Mouse (Mus musculus): ENCODE data around the gene Ttc37.

The Ttc37 gene

DNA sequence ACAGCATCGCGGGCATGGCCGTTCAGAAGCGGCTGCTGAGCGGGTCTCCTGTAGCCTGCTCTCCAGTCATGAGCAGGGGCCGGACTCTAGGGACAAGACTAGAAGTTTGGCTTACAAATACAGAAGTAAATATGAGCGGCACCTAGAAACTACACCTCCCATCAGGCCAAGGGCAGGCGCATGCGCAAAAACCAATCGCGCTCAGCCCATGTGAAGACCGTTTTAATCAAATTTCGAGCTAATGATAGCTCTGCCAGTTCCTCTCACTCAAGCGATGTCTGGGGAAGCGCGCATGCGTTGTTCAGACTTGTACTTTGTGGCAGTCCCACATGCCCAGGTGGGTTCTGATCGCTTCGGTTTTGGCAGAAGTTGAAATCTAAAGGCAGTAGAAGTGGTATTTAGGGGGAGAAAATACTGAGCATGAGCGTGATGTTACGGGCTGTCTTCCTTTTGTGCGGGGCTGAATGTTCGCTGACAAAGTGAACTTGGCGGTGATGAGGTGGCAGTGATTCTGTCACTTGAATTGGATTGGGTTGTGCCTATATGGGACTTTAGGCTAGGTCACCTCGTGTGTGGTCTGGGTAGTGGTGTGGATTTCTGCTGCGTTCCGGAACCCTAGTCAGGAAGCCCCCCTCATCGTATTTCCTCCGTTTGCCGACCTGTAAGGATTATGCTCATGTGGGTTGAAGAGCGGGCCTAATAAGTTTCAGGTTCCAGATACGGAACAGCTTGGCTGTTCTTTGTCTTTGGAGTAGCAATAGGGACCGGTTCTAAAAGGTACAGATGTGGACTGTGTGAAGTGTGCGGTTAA lies at the start of gene Ttc37, which contains the start of gene Arsk:
TSS of gene Ttc37 (plus strand) at position 242 of the 811 bp plus-strand sequence.
TSS of gene Arsk (minus strand) at position 168 of the 811 bp plus-strand sequence.
- peak; percentile 96 for DNase-seq

DNA sequence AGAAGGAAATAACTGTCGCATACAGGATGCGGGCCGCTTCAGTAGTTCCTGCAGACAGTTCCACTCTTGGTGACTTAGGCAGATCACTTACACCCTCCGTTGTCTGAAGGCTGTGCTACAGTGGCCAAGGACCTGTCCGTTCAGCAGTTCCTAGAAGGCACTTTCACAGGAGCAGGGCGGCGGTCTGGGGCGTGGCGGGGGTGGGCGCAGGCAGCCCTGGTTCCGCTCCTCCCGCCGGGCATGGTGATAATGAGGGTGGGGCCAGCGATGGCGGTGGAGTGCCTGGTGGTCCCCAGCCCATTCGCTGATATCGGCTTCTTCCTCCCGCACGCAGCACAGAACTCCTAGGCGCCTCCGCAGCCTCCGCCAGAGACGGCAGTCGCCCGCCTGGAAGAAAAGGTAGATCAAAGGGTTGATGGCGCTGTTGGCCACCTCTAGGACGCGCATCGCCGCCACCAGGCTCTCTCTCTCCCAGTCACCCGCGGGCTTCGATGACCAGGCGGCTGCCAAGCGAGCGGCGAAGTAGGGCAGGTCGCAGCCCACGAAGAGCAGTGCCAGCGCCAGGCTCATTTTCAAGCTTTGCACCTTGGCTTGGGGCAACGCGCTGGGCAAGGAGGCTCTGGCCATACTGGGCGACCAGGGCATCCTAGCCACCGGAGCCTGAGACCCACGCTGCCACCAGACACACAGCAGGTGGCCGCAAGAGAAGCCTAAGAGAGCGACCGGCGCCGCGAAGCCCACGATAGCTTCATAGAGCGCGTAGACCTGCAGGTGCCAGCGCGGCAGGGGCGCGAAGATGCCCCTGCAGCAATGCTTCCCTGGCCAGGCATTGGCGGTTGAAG lies 42.9 kb upstream of the Ttc37 start:
- DNase-seq = peak; percentile 4

DNA sequence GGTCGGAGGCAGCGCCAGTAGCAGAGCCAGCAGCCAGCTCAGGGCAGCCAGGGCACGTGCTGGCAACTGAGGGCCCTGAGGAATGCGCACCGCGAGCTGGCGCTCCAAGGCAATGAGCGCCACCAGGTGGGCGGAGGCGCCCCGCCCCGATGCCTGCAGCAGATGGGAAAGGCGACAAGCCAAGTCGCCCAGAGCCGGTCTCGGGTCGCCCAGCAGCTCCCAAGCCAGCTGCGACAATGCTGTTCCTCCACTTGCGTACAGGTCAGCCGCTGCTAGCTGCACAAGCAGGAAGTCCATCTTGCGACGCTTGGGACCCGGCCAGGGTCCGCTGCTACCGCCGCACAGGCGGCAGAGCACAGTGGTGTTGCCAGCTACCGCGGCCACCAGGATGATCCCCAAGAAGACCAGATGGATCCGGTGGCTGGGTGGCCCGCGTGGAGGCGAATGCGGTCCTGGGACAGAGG lies 42.2 kb upstream of the Ttc37 start:
- DNase-seq = peak; percentile 46

DNA sequence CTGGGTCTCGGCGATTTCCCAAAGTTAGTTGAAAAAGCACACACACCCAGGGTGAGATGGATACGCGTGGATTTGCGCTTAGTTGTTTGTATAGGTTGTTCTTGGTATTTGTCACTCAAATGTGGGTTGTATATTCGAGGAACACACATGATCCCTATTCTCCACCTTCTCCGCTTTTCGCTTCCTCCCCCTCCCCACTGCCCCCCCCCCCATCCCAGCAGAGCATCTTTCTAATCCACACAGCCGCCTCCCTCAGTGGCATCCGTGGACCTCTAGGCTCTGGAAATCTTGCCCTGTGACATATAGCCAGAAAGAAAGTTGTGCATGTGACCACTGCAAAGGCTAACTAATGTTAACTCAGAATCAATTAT lies 41.7 kb upstream of the Ttc37 start, which contains the start of gene Gpr150:
TSS of gene Gpr150 (minus strand) at position 101 of the 371 bp plus-strand sequence.
- no peak for DNase-seq

DNA sequence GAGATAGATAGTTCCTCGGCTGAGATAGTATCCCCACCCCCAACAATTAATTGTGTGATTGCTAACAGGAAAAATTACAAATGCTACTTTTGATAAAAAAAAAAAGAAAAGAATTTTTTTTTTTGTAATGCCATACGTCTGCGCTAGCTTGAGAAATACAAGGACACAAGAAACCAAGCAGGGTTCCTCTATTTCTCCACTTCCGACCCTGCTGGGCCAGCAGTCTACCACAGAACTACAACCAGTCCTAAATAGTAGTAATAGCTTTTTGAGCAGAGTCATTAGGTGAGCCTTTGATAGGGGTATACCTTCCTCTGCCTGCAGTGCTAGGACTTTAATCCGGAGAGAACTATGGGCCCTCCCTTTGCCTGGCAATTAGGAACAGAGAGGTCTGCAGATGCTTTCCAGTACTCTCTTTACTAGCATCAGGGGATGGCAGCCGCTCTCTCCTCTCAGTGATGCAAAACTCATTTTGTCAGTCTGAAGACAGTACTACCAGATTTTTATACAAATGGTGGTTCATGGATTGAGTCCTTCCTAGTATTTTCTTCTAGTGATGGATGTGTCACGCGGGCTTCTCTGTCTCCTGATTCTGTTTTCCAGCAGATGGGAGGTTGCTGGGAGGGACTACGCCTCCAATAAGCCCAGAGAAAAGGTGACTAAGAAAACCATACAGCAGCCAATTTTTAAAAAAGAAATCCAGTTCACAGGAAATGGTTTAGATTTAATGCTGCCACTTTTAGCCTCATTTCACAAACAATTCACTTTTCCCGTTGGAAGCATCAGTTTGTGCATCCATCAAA lies 41.1 kb upstream of the Ttc37 start:
- DNase-seq = no peak

DNA sequence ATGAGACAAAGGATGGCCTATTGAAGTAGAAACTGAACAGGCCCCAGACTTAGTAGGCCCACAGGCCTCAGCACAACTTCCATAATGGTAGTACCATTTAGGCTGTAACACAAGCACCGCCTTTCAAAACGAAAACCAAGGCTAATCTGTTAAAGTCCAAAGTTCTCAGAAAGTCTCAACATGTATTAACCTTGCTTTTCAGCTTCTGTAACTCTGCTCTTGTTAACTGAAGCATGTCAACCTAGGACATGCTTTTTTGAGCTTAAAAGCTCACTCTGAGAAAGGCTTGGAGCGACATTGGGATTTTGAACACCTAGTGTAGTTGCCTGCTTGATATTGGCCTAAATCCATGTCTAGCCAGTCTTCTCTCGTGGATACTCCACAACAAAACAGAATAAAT lies 38.9 kb upstream of the Ttc37 start:
- DNase-seq = no peak

DNA sequence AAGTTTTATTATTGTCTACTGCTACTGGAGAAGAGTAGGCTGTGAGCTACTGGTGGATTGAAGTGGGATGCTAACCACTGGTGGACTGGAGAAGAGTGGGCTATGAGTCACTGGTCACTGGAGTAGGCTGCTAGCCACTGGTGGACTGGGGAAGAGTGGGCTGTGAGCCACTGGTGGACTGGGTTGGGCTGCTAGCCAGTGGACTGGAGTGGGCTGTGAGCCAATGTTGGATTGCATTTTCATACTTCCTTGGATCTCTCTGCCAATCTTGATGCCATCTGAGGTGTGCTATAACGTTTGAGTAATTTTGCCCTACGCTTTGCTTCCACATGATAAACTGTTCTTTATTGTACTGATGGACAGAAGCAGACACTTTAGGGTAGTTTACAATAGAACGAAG lies 36.4 kb upstream of the Ttc37 start:
- no peak for DNase-seq

DNA sequence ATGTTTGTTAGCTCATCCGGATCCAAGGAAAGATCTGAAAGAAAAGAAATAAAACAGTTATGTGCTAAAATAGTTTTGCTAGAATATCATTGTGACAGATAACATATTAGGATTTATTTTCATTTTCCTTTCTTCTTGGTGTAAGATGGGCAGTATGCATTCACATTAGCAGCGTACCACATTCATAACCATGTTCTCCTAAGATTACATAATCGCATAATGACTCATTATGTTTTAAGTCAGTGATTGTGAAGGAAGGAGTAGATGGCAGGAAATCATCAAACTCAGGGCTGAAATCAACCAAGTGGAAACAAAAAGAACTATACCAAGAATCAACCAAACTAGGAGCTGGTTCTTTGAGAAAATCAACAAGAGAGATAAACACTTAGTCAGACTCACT lies 36.0 kb upstream of the Ttc37 start:
- DNase-seq = no peak

DNA sequence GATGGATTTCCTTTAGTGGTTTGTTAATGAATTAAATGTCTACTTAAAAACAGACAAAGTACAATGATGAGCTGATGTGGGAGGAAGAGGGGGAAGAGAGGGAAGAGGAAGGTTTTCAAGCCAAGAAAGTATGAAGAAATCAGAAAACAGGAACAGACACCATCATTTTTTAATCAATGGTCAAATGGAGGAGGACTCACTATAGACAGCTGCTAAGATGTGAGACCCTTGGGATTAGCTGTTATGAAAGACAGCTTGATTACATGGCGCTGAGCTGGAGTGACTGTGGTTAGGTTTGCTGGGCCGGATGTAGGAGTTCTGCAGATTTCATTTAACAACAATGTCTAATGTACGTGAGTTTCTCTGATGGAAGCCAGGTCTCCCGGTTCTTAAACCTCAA lies 35.0 kb upstream of the Ttc37 start:
- DNase-seq = no peak

DNA sequence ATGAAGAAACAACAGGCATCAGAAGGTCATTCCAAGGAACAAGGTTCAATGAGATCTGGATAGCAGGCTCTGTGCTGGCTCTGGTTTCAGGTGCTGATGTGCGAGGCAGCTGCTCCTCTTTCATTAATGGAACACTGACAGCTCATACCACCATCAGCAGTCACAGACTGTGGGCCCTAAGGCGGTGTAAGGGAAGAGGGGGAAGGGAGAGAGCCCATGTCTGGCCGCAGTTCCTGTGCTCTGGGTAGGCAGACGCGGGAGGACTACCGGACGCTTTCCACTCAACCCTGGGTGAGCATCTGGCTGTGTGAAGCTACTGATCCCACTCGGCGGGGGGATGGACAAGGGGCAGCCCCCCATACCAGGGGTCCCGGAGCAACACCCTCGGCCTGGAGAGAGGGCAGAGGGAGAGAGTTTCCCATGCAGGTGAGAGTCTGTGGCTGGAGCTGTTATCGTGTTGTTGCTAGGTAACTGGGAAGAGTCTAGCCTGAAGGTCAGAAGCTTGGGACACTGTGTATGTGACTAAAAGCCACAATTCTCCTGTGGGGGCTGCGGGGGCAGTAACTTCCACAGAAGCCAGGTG lies 34.1 kb upstream of the Ttc37 start:
- DNase-seq = no peak

DNA sequence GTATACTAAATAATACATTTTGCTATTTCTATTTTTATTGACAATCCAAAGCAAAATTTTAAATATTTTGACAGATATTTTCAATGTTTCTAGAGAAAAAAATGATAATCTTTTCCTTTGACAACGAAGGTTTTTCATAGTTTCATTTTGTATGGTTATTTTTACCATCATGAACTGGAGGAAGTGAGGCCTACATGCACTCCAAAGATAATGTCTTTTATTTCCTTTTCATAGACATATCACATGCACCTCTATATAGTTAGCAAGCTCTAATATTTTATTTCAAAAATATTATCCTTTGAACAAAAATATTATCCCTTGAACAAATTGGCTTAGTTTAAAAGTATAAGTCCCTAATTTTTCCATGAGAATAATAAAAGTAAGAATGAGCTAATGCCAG lies 24.2 kb upstream of the Ttc37 start:
- no peak for DNase-seq

DNA sequence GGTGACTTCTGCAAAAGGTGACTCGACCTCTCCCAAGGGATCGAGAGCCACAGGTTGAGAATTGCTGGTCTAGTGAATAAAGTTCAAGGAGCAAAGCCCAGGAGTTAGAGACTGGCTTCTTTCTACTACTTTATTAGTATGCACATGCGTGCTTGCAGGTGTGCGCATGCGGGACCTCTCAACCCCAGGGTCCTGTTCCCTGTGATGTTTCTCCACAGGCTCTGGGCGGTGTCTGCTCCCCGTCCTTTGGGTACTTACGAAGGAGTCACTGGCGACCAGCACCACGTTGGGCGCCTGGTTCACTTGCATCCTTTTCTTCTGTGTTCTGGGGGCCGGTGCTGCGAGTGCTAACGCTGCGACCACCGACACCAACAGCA lies 430 bp upstream of the Ttc37 start:
- DNase-seq = no peak

DNA sequence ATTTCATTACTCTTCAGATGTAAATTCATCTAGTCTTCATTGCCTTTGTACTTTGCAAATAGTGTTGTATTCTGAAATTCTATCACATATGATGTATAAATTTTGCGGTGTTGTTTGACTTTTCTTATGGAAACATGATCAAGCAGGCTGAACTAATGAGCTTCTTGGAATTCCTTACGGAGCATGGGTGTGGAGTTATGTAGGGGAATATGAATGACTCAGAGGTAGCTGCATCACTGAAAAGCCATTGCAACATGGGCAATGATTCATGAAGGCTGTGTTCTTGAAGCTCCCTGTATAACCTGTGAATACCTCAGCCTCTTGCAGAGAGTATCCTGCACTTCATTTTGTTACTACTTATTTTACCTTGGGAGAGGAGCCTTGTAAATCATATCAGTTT lies 3.5 kb downstream of the Ttc37 start:
- DNase-seq = no peak

DNA sequence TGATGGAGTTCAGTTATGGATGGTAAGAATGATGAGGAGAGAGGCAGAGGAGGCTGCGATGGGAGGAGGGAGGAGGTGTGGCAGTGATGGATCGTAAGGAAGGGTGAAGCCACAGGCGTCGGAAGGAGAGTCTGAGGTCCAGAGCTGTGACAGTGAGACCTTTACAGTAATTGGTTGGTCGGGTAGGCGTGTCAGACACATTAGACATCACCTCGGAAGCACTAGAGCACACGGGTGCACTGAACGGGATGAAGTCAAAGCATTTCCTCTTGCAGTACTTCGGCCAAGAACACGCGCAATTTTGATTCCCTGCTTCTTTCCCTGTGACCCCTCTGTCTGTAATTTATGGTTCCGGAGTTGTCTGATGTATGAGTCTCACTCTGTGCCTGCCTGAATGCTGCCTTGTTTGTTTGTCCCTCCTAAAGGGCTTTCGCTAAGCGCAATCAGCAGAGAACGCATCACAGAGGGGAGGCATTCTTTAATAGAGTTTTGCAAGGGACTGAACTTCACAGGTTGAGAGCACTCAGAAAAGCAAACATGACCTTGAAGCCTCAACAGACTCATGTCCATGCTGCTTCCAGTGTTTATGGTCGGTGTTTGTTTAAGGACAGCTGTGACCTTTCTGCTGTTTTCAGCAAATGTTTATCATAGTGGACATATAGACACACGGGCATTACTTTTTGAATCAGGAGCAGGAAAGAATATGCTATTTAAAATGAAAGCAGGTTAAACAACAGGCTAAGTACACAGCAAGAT lies 10.7 kb downstream of the Ttc37 start:
- DNase-seq = no peak

DNA sequence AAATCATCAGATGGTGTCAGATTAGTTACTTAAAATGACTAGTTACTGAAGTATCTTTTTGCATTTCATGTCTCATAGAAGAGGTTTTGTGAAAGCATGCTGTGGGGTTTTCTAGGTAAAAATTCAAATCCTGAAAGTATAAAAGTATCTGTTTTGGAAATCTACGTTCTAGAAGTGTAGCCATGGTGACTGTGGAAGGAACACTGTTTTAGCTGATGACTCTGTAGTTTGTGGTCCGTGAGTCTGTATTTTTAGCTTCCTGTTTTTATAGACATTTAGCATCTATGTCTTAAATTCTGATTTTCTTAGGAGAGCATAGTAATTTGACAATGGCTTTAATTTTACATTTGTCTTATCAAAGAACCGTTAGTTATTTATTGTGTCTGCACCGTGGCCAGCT lies 30.3 kb downstream of the Ttc37 start:
- DNase-seq = no peak

DNA sequence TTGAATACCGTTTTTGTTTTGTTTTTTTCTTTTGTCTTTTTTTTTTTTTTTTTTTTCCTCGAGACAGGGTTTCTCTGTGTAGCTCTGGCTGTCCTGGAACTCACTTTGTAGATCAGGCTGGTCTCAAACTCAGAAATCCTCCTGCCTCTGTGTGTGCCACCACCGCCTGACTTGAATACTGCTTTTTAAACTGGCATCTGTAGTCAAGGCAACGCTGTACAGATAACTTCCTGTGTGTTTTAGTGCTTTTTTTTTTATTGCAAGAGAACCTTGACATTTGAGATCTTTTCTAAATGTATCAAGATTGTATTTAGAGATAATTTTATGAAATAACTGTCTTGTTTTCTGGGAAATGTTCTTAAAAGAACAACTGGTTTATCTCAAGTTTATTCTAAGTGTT lies 33.9 kb downstream of the Ttc37 start:
- no peak for DNase-seq

DNA sequence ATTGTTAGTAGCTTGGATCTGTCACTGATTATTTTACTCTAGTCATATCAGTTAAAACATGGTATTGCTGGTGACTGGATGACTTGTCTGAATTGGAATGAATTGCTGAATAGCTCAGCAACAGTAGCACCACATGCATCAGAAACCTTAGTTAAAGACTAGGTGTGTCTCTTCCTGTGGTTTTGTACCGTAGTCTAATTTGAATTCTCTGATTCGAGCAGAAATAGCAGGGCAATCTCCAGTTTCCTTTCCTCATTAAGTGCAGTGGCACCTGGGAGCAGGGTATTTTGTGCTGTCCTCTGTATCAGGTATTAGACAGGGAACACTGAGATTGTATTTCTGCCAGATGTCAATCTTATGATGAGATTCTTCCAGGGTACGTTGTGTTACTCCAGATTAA lies 40.3 kb downstream of the Ttc37 start:
- DNase-seq = no peak

DNA sequence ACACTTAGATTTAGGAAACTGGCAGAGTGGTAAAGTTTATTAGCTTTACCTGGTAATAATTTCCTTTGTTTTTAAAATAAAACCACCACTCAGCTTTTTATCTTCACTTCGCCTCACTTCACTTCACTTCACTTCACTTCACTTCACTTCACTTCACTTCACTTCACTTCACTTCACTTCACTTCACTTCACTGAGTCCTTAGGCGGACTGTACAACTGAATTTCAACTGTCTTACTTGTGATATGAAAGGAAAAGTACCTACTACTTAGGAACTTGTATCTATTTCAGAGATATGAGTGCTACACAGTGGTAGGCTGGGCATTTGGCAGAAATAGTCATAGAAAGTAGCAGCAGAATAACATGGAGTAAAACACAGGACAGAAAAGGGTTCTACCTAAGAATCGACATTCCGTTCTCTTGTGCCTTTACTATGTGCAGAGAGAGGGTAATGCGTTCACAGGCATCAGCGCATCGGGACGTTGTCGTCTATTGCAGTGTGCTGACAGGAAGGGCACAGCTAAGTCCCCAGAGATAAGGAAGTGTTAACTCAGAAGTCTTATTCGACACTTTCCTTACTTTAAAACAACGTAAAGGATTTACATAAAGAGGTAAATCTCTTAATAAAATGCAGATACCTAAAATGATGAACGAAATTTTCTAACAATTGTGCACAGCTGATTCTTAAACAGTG lies 42.7 kb downstream of the Ttc37 start:
- DNase-seq = peak; percentile 5

DNA sequence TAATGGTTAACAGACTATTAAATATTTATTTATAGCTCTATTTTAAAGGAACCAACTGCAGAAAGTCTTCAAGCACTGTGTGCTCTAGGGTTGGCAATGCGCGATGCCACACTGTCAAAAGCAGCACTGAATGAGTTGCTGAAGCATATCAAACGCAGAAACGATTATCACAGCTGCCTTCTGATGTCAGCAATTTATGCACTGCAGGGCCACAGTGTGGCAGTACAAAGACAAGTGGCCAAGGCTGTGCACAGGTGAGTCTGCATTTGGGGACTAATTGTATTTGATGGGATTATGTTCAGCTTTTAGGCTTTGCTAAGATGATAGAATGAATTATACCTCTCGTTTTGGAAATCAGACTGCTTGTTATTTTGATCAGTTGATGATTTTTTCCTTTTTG lies 51.9 kb downstream of the Ttc37 start:
- DNase-seq = no peak

DNA sequence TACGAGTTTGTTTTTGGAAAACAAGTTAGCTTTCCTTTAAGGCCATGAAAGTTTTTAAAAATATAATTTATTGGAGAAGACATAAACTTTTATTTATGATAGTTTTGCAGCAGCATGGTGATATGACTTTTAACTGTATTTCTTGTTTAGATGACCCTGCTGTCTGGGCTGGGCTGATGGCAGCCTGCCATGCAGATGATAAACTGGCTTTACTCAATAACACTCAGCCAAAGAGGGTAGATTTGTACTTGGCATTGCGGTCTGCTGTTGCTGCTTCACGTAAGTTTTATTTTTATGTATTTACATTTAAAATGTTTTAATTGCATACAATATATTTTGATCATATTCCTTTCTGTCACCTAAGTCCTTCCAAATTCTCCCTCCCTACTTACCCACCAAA lies 58.6 kb downstream of the Ttc37 start:
- no peak for DNase-seq

DNA sequence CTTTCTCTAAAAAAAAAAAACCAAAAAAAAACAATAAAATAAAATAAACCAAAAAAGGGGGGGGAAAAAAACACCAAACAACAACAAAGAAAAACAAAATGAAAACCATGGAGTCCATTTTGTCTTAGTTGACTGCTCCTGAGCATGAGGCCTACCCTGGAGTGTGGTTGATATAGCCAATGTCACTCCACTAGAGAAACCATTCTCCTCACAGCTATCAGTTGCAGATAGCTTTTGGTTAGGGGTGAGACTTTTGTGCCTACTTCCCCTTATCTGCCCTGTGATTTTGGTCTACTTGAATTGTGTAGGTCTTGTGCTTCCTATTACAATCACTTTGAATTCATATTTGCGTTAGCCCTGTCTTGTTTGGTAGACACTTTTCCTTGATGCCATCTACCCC lies 59.0 kb downstream of the Ttc37 start:
- no peak for DNase-seq
